Mouse (Mus musculus): ENCODE results near the gene Gm4779.
A peak's percentile ranks its signal among the peaks of the same experiment; 100 is the strongest.
"Not testable (repeated sequence)": the region's sequence is repeated elsewhere in the genome, so short reads cannot be mapped to it uniquely, and the experiment has no call there.

Gene Gm4779

GRCm38 (mm10) chrX:101794342-101794741, at the start of gene Gm4779, which contains the start of gene 8030474K03Rik:
Gene Gm4779 (minus strand): TSS chrX:101794423.
Gene 8030474K03Rik (plus strand): TSS chrX:101794656.
- DNase-seq = no peak

GRCm38 (mm10) chrX:101819980-101820379, 25.8 kb upstream of the Gm4779 start:
- DNase-seq = not testable (repeated sequence)

- no peak for DNase-seq
Observed at GRCm38 (mm10) chrX:101819163-101819562, 24.9 kb upstream of the Gm4779 start.

GRCm38 (mm10) chrX:101811750-101812149, 17.5 kb upstream of the Gm4779 start:
- no peak for DNase-seq

DNA sequence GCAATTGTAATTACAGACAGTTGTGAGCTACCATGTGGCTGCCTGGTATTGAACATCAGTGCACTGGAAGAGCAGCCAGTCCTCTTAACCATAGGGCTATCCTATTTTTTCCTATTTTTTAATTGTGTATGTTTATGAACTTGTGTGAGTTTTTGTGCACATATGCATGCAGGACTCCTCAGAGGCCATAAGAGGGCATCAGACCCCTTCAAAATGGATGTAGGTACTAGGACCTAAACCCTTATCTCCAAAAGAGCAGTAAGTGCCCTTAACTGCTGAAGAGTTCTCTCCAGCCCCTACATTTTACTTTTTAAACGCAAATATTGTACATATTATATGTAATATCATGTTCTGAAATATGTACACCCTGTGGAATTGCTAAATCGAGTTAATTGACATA, 11.3 kb upstream of the Gm4779 start:
- DNase-seq = peak; percentile 36

DNA sequence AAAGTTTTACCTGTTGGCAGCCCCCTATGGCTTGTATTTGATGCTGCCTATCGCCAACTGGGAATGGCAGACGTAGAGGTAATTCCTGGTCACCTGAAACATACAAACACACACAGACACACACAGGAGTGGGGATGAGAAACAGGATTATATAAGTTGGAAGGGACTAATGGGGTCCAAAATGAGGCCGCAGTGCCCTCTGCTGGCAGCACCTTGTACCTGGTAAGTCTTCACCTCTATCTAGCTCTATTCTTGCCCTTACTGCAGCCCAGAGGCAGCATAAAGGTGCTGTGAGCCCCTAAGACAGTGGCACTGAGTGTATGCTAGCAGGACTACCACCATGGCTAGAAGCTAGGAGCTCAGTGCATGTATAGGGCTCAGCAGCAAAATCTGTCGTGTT, 2.7 kb downstream of the Gm4779 start:
- peak; percentile 43 for DNase-seq

- DNase-seq = peak; percentile 7
Observed at GRCm38 (mm10) chrX:101772035-101772434, 22.2 kb downstream of the Gm4779 start.

GRCm38 (mm10) chrX:101770307-101770706, 23.9 kb downstream of the Gm4779 start:
- no peak for DNase-seq

GRCm38 (mm10) chrX:101769478-101769877, 24.7 kb downstream of the Gm4779 start:
- DNase-seq = no peak

- no peak for DNase-seq
Observed at GRCm38 (mm10) chrX:101767280-101767679, 26.9 kb downstream of the Gm4779 start.

DNA sequence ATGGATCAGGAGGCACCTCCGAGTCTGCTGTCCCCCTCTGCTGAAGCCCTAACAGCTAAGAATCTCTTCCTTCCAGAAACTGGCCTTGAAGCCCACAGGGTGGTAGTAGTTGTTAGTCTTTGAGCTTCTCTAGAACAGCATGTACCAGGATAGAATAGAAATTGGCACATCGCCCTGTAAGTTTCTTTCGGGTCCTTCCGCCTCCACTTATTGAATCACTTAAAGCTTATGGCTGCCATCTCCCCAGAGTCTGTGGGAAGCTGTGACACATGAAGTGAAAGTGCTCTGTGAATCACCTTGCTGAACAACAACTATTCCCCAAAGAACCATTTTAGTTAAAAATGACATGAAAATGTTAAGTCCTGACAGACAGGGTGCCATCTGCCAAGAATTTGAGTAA, 29.1 kb downstream of the Gm4779 start:
- DNase-seq = no peak

- DNase-seq = no peak
Observed at GRCm38 (mm10) chrX:101764621-101765020, 29.6 kb downstream of the Gm4779 start.

DNA sequence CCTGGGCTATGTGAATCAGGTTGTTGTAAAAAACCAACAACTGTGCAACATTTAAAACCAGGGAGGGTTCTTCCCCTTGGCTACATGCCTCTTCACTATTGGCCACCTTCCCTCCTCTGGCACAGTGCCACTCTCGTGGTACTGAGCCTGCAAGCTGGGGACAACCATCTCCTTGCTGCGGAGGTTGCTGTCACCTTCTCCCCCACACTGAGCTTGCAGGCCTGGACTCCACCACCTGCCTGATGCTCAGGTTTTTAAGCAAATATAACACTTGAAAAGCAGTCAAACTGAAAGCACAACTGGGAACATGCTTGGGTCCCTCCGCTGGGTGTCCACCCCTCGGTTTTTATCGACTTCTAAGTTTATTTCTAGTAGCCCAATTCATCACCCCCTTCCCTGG, 39.7 kb downstream of the Gm4779 start:
- DNase-seq = peak; percentile 7

DNA sequence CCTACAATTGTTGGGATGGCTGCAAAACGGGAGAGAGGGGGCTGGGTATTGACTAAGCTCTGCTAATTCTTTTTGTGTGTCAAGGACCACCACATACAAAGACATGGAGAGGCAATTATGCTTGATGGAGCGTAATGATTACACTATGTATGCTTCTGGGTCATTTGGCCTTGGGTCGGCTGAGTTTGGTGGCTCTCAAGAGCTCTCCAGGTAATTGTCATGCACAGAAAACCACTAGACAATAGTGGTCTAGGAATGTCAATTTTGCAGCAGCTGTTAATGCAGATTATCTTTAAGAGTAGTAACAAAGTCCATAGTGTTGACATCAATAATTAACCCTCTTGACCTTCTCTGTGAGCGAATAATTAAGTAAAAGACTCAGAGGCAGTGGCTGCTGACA, 44.1 kb downstream of the Gm4779 start:
- no peak for DNase-seq

GRCm38 (mm10) chrX:101741064-101741433, 53.2 kb downstream of the Gm4779 start:
- DNase-seq = no peak

GRCm38 (mm10) chrX:101740335-101741063, 53.7 kb downstream of the Gm4779 start:
- no peak for DNase-seq
